Mouse (Mus musculus) WW6 (cell line): Measurements from ENCODE around the gene Capn13.

Experiments
- DNase-seq: peaks from one replicate; pipeline ENCODE4 v3.0.0-alpha.2; 2013; ENCODE audit warnings: low read depth, low spot score

Gene Capn13

GRCm38 (mm10) chr17:73400862-73401261 lies at the start of gene Capn13:
TSS of gene Capn13 (minus strand) at chr17:73400866.
- DNase-seq: no peak

DNA sequence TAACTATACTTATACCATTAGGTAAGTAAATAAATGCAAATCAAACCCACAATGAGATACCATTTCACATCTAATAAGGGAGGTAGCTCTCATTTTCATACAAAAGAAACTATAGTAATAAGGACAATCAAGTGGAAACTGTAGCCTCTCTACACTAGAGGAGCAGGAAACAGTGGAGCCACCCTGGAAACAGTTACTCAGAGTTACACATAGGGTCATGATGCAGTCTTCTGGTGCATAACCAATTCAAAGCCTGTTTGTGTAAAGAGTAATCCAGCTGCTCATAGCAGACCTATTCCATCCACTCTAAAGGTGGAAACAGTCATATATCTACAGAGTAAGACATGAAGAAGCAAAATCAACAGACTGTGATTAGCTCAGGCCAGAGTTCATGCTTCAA lies 48.4 kb upstream of the Capn13 start:
- DNase-seq: no peak

GRCm38 (mm10) chr17:73440798-73441197 lies 40.1 kb upstream of the Capn13 start:
- DNase-seq: no peak

- DNase-seq: no peak
Observed at GRCm38 (mm10) chr17:73432564-73433006, 31.9 kb upstream of the Capn13 start.

GRCm38 (mm10) chr17:73432058-73432457 lies 31.4 kb upstream of the Capn13 start:
- no peak for DNase-seq

GRCm38 (mm10) chr17:73417382-73417781 lies 16.7 kb upstream of the Capn13 start:
- DNase-seq: no peak

DNA sequence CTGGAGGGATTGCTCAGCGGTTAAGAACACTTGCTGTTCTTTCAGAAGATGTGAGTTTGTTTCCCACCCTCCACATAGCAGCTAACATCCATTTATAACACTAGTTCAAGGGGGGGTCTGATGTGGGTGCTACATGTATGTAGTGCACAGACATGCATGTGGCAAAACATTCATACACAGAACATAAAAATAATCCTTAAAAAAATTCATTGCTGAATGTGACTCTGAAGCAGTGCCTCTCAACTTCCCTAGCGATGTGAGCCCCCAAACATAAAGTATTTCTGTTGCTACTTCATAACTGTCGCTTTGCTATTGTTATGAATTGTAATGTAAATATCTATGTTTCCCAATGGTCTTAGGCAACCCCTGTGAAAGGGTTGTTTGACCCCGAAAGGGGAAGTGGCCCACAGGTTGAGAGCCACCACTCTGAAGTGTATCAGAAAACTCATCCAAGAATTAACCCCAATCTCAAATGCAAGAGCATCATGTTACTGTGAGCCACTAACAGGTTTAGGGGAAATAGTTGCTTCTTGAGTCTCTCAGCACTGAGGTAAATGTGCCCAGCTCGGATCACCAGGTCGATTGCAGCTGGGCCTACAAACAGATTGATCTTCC lies 15.6 kb upstream of the Capn13 start:
- no peak for DNase-seq

DNA sequence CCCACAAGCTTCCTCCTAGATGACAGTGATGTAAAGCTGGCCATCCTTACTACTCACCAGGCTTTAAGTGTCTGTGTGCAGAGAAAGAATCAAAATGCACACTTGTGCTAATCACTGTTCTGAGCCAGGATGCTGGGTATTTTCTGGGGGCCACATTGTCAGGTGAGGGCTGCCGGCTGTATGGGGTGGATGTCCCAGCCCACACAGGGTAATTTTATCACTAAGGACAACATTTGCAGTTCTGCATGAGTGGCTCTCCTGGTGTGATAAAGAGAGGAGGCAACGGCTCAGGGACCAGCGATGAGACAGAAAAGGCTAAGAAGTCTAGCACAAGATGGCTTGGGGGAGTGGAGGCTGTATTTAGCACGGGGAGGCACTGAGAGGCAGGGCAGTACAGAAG lies 11.2 kb upstream of the Capn13 start:
- no peak for DNase-seq

DNA sequence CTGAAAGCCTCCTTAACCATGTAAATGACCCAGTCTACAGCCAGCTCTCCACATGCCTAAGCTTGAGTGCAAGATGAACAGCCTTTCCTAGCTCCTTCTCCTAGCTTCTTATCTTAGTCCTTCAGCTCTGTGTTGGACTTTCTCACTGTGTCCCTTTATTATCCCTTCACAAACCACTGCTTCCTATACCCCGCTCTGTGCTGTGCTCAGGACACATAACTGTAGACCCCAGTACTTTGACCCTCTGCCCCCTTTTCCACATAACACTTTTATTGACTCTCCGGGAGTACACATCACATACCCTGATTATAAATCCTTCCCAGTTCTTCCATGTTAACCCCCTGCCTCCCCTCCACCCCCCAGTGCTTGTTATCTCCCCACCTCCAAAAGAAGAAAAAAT lies 606 bp upstream of the Capn13 start:
- no peak for DNase-seq

DNA sequence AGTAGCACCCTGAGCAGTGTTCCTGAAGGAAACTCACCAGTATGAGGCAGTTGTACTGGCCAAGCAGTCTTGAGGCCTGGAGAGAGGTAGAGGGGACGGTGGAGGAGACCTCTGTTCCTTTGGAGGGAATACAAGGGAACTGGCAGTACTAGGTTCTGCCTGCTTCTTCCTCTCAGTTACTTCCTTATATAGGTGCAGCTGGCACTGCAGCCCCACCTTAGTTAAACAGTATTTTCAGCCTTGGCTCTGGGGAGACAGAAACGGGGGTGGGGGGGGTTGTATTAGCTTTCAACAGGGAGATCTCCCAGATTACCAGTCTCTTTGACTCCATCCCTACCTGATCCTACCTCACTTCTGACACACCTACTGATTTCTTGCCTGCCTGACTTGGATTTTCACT lies 1.5 kb downstream of the Capn13 start:
- no peak for DNase-seq

DNA sequence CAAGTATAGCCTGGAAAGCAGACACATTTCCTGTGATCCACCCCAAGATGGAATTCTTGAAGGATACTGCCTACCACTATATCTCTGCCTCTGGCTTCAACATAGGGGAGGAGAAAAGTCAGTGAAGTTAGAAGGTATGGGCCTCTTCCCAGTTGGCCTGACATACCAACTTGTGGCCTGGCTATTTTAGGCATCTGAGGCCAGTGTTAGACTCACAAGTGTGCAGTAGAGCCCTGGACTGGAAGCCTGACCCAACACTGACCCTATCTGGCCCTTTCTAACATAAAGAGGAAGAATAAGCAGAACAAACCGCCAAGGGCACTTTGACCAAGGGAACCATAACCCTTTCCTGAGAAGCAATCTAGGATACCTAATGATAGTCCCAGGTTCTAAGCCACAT lies 7.3 kb downstream of the Capn13 start:
- no peak for DNase-seq

GRCm38 (mm10) chr17:73391771-73392170 lies 8.9 kb downstream of the Capn13 start:
- DNase-seq: no peak

DNA sequence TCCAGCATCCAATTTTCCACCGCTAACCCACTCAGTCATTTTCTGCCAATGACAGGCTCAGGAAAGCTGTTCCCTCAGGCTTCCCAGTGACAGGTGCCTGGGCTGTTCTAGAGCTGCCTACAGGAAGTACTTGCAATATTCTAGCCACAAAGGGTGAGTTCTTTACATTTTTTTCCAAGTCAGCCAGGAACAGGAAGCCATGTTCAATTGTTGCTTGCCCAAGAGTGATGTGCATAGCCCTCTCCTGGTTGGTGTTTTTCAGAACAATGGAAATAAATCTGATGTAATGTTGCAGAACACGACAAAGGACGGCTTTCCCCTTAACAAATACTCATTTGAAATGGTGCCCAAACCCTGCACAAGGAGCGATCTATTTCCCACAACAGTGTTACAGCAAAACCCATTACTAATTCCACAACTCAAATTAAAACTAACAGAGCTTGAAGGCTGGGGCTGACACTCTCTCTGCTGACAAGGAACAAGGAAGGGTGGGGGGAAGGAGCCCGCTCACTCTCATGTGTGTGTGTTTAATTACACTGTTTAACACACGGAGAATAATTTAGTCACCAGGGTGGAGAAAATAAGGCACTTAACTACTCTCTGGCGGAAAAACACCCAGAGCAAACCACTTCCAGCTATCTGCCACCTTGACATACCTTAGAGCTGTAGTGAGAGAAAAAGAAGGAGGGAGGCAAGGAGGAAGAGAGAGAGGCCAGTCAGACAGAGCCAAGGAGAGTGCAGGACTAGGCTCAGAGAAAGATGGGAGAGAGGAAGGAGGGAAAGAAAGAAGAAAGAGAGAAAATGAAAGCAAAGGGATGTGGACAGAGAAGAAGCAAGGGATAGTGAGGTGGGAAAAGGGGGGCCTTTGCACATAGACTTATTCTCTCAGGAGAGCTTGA lies 10.2 kb downstream of the Capn13 start:
- DNase-seq: no peak

DNA sequence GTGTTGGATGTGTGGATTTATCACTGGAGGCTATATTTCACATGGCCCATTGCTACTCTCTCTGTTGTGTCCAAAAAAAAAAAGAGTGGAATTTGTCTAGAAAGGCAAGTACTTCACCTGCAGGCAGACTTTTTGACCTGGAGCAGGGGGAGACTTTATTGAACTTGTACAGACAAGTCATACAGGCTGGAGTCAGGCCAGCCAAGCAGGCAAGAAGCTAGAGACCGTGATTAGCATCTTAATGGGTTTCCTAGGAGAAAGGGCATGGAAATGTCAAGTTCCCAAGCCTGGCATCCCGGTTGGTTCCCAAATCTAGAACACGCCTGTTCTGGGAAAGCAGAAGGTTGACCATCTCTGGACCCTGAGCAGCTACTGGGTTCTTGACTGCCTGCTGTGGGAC lies 11.3 kb downstream of the Capn13 start:
- DNase-seq: no peak

DNA sequence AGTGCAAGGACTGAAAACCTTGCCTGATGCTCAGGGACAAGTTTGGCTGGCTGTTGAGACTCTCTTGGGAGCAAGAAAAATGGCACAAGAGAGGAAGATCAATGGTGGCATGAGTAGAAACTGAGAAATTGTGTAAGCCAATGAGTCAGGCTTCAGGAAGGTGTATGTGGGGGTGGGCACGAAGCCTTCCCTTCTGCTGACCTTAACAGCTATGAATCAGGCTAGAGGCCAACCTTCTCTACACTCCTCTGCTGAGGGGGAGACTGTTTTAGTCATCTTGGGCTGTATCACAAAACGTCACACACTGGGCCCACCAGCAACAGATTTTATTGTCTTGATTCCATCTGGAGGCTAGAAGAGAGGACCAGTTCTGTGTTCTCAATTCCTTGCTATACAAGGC lies 14.1 kb downstream of the Capn13 start:
- no peak for DNase-seq

DNA sequence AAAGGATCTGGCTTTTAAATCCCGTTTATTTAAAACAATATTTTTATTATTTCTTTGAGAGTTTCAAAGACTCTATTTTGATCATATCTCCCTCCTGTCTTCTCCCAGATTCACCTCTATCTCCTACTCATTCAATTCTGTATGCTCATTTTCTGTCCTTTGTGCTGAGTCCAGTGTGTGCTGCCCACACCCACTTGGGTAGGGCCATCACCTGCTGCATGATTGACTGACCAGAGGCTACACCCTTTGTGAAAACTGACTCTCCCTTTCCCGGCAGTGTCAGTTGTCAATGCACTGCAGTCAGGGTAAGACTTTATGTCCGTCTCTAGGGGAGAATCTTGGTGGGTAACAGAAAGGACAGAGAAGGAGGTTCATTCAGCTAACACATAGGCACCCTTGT lies 14.7 kb downstream of the Capn13 start:
- no peak for DNase-seq

GRCm38 (mm10) chr17:73382327-73383014 lies 18.2 kb downstream of the Capn13 start:
- DNase-seq: no peak

DNA sequence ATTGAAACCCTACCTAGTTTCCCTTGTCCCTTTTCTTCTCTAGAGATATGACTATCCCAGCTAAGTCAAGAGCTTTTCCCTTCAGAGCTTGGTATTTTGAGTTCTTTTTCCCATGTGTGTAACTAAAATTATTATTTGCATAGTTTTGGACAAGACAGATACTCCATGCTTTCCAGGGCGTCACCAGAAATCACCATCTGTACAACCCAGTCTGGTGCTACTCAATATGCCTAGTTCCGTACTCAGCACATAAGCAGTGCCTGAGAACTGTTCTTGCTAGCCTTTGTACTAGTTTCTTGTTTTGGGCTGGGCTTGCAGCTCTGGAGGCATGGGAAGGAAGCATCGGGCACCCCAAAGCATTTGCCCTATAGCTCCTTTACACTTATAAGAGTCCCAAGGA lies 19.0 kb downstream of the Capn13 start:
- no peak for DNase-seq

DNA sequence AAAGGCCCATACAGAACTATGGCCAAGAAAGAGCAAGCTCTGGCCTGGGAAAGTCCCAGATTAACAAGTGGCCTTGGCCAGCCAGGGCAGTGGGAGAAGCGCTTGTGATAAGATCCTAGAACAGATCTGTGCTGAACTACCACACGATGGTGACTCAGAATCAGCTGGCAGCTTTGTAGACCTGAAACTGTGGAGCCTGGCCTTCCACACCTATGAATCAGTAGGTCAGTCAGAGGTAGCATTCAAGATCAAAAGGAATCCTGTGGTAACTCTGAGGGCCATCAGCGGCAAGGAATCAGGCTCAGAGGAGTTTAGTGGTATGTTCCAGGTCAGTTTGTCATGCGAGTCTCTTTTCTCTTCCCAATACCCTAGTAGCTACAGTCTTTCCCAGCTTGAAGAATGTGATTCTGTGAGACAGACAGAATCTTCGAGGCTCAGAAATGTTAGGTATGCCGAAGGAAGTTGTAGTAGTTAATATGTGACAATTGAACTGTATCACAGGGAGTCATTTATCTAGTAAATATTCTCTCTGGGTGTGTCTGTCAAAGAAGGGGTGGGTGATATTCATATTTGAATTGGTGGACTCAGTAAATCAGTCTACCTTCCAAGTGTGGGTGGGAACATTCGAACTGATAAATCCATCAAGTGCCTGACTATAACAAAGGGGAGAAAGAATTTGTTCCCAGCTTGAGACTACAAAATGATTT lies 22.7 kb downstream of the Capn13 start:
- no peak for DNase-seq

DNA sequence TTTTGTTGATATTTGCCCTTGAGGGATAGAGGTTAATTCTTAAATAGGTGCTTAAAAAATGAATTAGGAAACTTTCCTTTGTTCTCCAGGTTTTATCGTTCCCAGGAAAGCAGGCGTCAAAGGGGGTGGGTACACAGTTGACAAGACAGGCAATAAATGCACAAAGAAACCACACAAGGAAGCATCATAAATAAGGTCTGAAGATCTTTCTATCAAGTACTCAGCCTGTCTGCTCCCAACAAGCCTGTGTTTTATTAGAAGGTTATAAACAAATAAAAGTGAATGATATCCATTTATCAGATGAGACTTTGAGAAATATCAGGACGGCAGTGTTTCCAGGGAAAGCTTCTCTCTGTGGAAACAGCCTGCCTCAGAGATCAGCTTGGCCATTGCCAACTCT lies 33.3 kb downstream of the Capn13 start:
- no peak for DNase-seq

DNA sequence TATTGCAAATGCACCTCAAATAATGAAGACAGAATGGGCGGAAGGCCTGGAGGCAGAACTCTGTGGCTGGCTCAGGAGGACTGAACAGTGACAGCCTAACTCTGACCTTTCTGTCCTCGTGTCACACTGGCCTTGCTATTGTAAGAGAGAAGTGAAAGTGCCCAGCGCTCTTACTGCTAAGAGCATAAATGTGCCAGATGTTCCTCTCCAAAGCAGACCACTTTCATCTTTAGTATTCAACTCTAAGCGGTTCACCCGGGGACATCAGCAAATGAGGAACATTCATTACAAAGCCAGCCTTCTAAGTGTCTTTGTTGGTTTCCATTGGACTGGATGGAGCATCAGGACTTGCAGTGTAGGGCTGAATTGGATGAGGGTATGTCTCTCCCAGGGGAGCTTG lies 39.6 kb downstream of the Capn13 start:
- no peak for DNase-seq
